Mouse (Mus musculus): ENCODE results near the gene Ctsa.
"Not testable (repeated sequence)": the region's sequence is repeated elsewhere in the genome, so short reads cannot be mapped to it uniquely, and the experiment has no call there.

Ctsa gene

GRCm38 (mm10) chr2:164832748-164833301 is at the start of gene Ctsa:
Gene Ctsa (plus strand): TSS chr2:164832873.
- DNase-seq (ENCODE audit: low spot score in 2 of 2), result peak; percentile 65 to 78

- no peak for DNase-seq (ENCODE audit: low spot score in 2 of 2)
Observed at GRCm38 (mm10) chr2:164783926-164784581, 48.6 kb upstream of the Ctsa start.

- no peak for DNase-seq (ENCODE audit: low spot score in 2 of 2)
Observed at GRCm38 (mm10) chr2:164784869-164785420, 47.7 kb upstream of the Ctsa start.

- peak; percentile 83 to 93 for DNase-seq (ENCODE audit: low spot score in 2 of 2)
Observed at GRCm38 (mm10) chr2:164785481-164786387, 46.9 kb upstream of the Ctsa start, which contains the start of gene Snx21. Gene Snx21 (plus strand): TSS chr2:164785823.

GRCm38 (mm10) chr2:164786388-164786885 is 46.2 kb upstream of the Ctsa start:
- DNase-seq (ENCODE audit: low spot score in 2 of 2), result no peak

GRCm38 (mm10) chr2:164787032-164787431 is 45.6 kb upstream of the Ctsa start:
- no peak for DNase-seq (ENCODE audit: low spot score in 2 of 2)

GRCm38 (mm10) chr2:164787779-164788178 is 44.9 kb upstream of the Ctsa start:
- DNase-seq (ENCODE audit: low spot score in 2 of 2), result no peak

GRCm38 (mm10) chr2:164788411-164788810 is 44.3 kb upstream of the Ctsa start:
- no peak for DNase-seq (ENCODE audit: low spot score in 2 of 2)

GRCm38 (mm10) chr2:164790451-164790850 is 42.2 kb upstream of the Ctsa start:
- DNase-seq (ENCODE audit: low spot score in 2 of 2), result peak in 1 of 2 experiments; percentile 49

- no peak for DNase-seq (ENCODE audit: low spot score in 2 of 2)
Observed at GRCm38 (mm10) chr2:164791841-164792261, 40.8 kb upstream of the Ctsa start.

- DNase-seq (ENCODE audit: low spot score in 2 of 2), result no peak
Observed at GRCm38 (mm10) chr2:164792400-164793190, 40.1 kb upstream of the Ctsa start.

GRCm38 (mm10) chr2:164793236-164793635 is 39.4 kb upstream of the Ctsa start:
- no peak for DNase-seq (ENCODE audit: low spot score in 2 of 2)

GRCm38 (mm10) chr2:164793772-164794171 is 38.9 kb upstream of the Ctsa start:
- no peak for DNase-seq (ENCODE audit: low spot score in 2 of 2)

- DNase-seq (ENCODE audit: low spot score in 2 of 2), result peak in 1 of 2 experiments; percentile 74
Observed at GRCm38 (mm10) chr2:164794293-164794692, 38.4 kb upstream of the Ctsa start.

- DNase-seq (ENCODE audit: low spot score in 2 of 2), result no peak
Observed at GRCm38 (mm10) chr2:164795868-164796267, 36.8 kb upstream of the Ctsa start.

GRCm38 (mm10) chr2:164798554-164798953 is 34.1 kb upstream of the Ctsa start:
- not testable (repeated sequence) for DNase-seq (ENCODE audit: low spot score in 2 of 2)

- no peak for DNase-seq (ENCODE audit: low spot score in 2 of 2)
Observed at GRCm38 (mm10) chr2:164800252-164801004, 32.2 kb upstream of the Ctsa start.

- no peak for DNase-seq (ENCODE audit: low spot score in 2 of 2)
Observed at GRCm38 (mm10) chr2:164803201-164803920, 29.3 kb upstream of the Ctsa start.

- no peak for DNase-seq (ENCODE audit: low spot score in 2 of 2)
Observed at GRCm38 (mm10) chr2:164803921-164804313, 28.8 kb upstream of the Ctsa start.
